Mouse (Mus musculus): ENCODE measurements around the gene Ptpro. TPM values are rescaled to one million over a fixed set of nuclear protein-coding genes. Genes with fewer than 3 reads are reported as not detected.
A peak's percentile ranks its signal among the peaks of the same experiment; 100 is the strongest.
"Not testable (repeated sequence)": the region's sequence is repeated elsewhere in the genome, so short reads cannot be mapped to it uniquely, and the experiment has no call there.

Ptpro gene
- polyA plus RNA-seq, 1 experiment from 2014 or later: 4.6 TPM

DNA sequence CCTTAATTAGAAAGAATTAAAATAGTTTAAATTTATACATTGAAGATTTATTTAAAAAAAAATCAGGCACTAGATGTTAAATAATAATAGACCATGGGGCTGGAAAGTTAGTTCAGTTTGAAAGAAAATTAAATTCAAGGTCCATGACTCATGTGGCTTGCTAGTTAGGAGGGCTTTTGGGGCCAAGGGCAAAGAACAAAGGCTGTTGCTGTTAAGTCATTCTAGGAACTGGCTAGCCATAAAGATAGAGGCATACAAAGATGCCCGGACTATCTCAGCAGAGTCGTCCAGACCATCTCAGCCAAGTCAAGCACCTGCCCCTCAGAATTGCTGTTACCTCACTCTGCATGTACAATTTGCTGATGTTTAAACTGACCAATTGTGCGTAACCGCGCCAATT is 223.6 kb downstream of the Ptpro start:
- not testable (repeated sequence) for H3K9me3 ChIP-seq (ENCODE audit: control insufficient read depth, low read depth, low read length); H3K4me2 ChIP-seq (replicated peaks; ENCODE audit: low read depth, low read length); H3K36me3 ChIP-seq (ENCODE audit: control insufficient read depth, insufficient read depth, low read length); H3K4me3 ChIP-seq (ENCODE audit: low read depth, low read length); ATAC-seq (ENCODE audit: insufficient number of reproducible peaks, insufficient read depth, low FRiP score, low read depth); H3K9ac ChIP-seq (replicated peaks; ENCODE audit: low read depth, low read length); H3K4me1 ChIP-seq (ENCODE audit: control insufficient read depth, insufficient read depth, low read length); H3K27me3 ChIP-seq (ENCODE audit: control insufficient read depth, insufficient read depth, low read length); H3K27ac ChIP-seq (ENCODE audit: low read length)
- 92% methylated on average over 5 of the region's 5 CpGs for WGBS

DNA sequence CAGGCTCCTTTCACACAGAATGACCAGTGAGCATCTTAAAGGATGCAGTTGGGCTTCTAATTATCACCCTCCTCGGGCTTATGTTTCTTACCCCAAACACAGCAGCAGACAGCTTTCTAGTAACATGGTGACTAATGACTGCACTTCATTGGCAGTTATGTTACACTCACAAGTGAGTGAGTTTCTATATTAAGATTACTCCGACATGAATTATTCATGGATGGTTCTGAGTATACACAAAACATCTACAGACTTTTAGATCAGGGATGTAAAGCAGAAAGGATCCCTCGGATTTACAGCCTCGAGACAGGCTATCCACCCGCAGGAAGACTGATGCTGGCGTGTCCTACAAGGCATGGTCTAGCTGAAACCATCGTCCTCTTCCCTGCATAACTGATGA is 230.8 kb downstream of the Ptpro start:
- no peak for ATAC-seq (ENCODE audit: insufficient number of reproducible peaks, insufficient read depth, low FRiP score, low read depth)
- Histone ChIP-seq H3K36me3 (ENCODE audit: control insufficient read depth, insufficient read depth, low read length) (no peaks in the 10 kb centered on the region), H3K27me3 (ENCODE audit: control insufficient read depth, insufficient read depth, low read length) (no peaks in the 10 kb centered on the region), H3K27ac (ENCODE audit: low read length) (no peak overlapping the region), H3K9ac (replicated peaks; ENCODE audit: low read depth, low read length) (no peak overlapping the region), H3K9me3 (ENCODE audit: control insufficient read depth, low read depth, low read length) (no peaks in the 10 kb centered on the region), H3K4me2 (replicated peaks; ENCODE audit: low read depth, low read length) (no peak overlapping the region), H3K4me3 (ENCODE audit: low read depth, low read length) (no peak overlapping the region), H3K4me1 (ENCODE audit: control insufficient read depth, insufficient read depth, low read length) (no peaks in the 10 kb centered on the region)
- 86% methylated on average over 7 of the region's 7 CpGs for WGBS

DNA sequence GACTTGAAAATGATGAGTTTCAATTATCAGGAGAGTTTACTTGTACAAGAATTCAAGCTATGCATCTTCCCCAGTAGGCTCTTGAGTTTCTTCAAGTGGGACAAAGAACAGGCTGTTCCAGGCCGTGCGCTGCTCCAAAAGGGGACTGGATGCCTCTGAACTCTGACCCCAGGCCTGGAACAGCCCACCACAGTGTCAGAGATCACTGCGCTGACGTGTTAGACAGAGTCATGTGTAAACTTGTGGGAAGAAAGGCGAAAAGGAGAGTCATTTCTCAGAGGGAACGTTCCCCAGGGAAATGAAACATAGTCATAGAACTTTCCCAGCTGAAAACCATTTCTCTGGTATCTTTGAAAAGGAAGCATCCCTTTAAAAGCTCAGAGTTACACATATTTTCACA is 235.3 kb downstream of the Ptpro start:
- Histone ChIP-seq H3K4me1 (ENCODE audit: control insufficient read depth, insufficient read depth, low read length) (no peaks in the 10 kb centered on the region), H3K9me3 (ENCODE audit: control insufficient read depth, low read depth, low read length) (no peaks in the 10 kb centered on the region), H3K4me2 (replicated peaks; ENCODE audit: low read depth, low read length) (no peak overlapping the region), H3K4me3 (ENCODE audit: low read depth, low read length) (no peak overlapping the region), H3K9ac (replicated peaks; ENCODE audit: low read depth, low read length) (no peak overlapping the region), H3K27me3 (ENCODE audit: control insufficient read depth, insufficient read depth, low read length) (no peaks in the 10 kb centered on the region), H3K36me3 (ENCODE audit: control insufficient read depth, insufficient read depth, low read length) (no peaks in the 10 kb centered on the region), H3K27ac (ENCODE audit: low read length) (no peak overlapping the region)
- 37% methylated on average over 6 of the region's 6 CpGs for WGBS
- ATAC-seq (ENCODE audit: insufficient number of reproducible peaks, insufficient read depth, low FRiP score, low read depth): peak; percentile 56; the same call in 1 of the 2 replicates

DNA sequence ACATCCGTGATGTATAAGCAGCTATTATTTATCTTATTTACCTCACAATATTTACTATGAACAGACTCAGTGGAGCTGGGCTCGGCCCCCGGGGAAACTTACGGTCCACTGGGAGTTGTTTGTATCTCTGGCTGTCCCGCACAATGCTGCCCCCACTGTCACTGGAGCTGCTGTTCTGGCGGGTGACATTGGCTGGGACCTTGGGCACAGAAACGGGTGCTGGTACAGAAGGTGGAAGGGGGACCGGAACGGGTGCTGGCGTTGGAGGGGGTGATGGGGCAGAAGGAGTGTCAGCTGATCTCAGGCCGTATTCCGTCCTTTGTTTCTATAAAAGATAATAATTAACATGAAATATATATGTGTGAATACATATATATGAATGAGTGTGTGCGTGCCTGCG is 238.0 kb downstream of the Ptpro start:
- no peak overlapping the region for H3K27ac ChIP-seq (ENCODE audit: low read length)

DNA sequence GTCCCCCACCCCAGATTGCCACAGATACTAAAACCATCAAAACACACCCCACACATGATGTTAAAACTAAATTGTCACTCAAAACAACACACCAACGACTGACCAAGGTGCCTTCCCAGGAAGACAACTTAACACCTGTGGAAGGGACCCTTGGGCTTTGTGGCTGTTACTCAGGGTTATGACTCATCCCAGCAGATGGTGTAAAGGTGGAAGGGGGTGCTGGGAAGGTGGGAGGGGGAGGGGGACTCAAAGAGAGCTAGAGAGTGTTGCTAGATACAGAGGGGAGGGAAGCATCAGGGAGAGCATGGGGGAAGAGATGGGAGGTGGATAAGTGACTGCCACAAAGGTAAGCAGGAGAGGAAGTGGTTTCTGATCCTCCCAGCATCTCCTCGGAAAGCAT is 239.5 kb downstream of the Ptpro start:
- Histone ChIP-seq H3K9me3 (ENCODE audit: control insufficient read depth, low read depth, low read length) (no peaks in the 10 kb centered on the region), H3K4me2 (replicated peaks; ENCODE audit: low read depth, low read length) (no peak overlapping the region), H3K27me3 (ENCODE audit: control insufficient read depth, insufficient read depth, low read length) (no peaks in the 10 kb centered on the region), H3K4me3 (ENCODE audit: low read depth, low read length) (no peak overlapping the region), H3K4me1 (ENCODE audit: control insufficient read depth, insufficient read depth, low read length) (no peaks in the 10 kb centered on the region), H3K9ac (replicated peaks; ENCODE audit: low read depth, low read length) (no peak overlapping the region), H3K36me3 (ENCODE audit: control insufficient read depth, insufficient read depth, low read length) (no peaks in the 10 kb centered on the region), H3K27ac (ENCODE audit: low read length) (no peak overlapping the region)
- WGBS: 59% methylated on average over 2 of the region's 2 CpGs
- no peak for ATAC-seq (ENCODE audit: insufficient number of reproducible peaks, insufficient read depth, low FRiP score, low read depth)

More for the DNA sequence above, 238.0 kb downstream of the Ptpro start:
- H3K9me3 ChIP-seq (ENCODE audit: control insufficient read depth, low read depth, low read length): no peaks in the 10 kb centered on the region
- 93% methylated on average over 14 of the region's 14 CpGs for WGBS
- no peaks in the 10 kb centered on the region for H3K36me3 ChIP-seq (ENCODE audit: control insufficient read depth, insufficient read depth, low read length)
- no peak overlapping the region for H3K4me3 ChIP-seq (ENCODE audit: low read depth, low read length)
- no peak for ATAC-seq (ENCODE audit: insufficient number of reproducible peaks, insufficient read depth, low FRiP score, low read depth)
- H3K9ac ChIP-seq (replicated peaks; ENCODE audit: low read depth, low read length): no peak overlapping the region
- H3K4me2 ChIP-seq (replicated peaks; ENCODE audit: low read depth, low read length): no peak overlapping the region
- no peaks in the 10 kb centered on the region for H3K4me1 ChIP-seq (ENCODE audit: control insufficient read depth, insufficient read depth, low read length)
- H3K27me3 ChIP-seq (ENCODE audit: control insufficient read depth, insufficient read depth, low read length): no peaks in the 10 kb centered on the region

DNA sequence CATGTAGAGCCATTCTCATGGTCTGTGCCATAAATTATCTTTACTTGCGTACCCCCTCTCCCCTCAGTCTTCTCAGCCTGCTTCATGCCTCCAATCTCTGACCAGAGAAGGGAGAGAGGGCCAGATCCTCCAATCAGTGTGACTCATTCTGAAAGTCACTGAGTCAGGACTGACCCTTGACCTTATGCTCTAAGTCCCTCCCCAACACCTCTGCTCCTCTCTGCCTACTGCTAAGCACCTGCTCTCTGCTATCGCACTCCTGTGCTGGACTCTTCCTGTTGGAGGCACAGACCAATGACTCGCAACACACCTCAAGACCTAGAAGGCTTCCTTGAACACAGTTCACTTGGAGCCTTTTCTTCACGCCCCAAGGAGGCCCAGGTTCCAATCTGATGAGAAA is 240.5 kb downstream of the Ptpro start:
- no peak overlapping the region for H3K9ac ChIP-seq (replicated peaks; ENCODE audit: low read depth, low read length)
- H3K36me3 ChIP-seq (ENCODE audit: control insufficient read depth, insufficient read depth, low read length): no peaks in the 10 kb centered on the region
- H3K27ac ChIP-seq (ENCODE audit: low read length): no peak overlapping the region
- H3K27me3 ChIP-seq (ENCODE audit: control insufficient read depth, insufficient read depth, low read length): no peaks in the 10 kb centered on the region
- H3K4me3 ChIP-seq (ENCODE audit: low read depth, low read length): no peak overlapping the region
- no peaks in the 10 kb centered on the region for H3K9me3 ChIP-seq (ENCODE audit: control insufficient read depth, low read depth, low read length)
- 93% methylated on average over 4 of the region's 4 CpGs for WGBS
- H3K4me1 ChIP-seq (ENCODE audit: control insufficient read depth, insufficient read depth, low read length): no peaks in the 10 kb centered on the region
- ATAC-seq (ENCODE audit: insufficient number of reproducible peaks, insufficient read depth, low FRiP score, low read depth): no peak
- H3K4me2 ChIP-seq (replicated peaks; ENCODE audit: low read depth, low read length): no peak overlapping the region

DNA sequence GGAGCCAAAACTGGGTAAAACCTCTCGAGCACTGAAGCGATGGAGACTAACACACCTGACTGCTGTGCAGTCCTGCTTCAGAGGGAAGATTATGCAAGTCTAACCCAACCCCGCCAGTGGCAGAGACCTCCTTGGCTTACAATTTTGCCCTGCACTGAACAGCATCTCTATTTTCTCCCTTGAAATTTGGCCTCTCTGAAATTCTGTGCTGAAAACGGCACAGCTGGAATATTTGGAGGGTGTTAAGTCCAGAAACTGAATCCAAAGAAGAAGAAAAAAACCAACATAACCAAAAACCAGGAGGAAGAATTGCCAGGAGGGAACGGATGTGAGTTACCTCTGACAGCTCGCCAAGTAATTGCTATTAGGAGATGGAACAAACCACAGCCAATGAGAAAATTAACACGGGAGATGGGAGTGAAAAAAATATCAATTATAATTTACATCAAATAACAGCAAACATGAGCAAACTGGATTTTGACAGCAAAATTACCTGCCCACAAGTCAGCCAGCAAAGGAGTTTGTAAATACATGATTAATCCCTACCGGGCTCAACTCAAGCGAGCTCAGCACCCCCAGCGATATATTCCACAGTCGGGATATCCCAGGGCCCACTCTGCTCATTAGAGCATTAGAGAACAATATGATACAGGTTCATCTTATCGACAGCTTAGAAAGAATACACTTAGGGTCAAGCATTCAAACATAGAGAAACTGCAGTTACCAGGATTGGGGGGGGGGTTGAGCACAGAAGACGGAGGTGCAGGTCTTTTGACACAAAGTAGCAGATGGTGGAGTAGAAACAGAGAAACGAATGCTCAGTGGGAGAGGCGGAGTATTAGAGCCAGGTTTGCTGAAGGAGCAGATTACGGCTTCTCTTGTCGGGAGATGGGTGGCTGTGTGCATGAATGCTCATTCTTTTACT is 241.4 kb downstream of the Ptpro start:
- Histone ChIP-seq H3K9ac (replicated peaks; ENCODE audit: low read depth, low read length) (no peak overlapping the region), H3K27me3 (ENCODE audit: control insufficient read depth, insufficient read depth, low read length) (no peaks in the 10 kb centered on the region), H3K4me2 (replicated peaks; ENCODE audit: low read depth, low read length) (no peak overlapping the region), H3K9me3 (ENCODE audit: control insufficient read depth, low read depth, low read length) (no peaks in the 10 kb centered on the region), H3K4me3 (ENCODE audit: low read depth, low read length) (no peak overlapping the region), H3K27ac (ENCODE audit: low read length) (no peak overlapping the region), H3K4me1 (ENCODE audit: control insufficient read depth, insufficient read depth, low read length) (no peaks in the 10 kb centered on the region), H3K36me3 (ENCODE audit: control insufficient read depth, insufficient read depth, low read length) (no peaks in the 10 kb centered on the region)
- WGBS: 84% methylated on average over 17 of the region's 17 CpGs
- no peak for ATAC-seq (ENCODE audit: insufficient number of reproducible peaks, insufficient read depth, low FRiP score, low read depth)

DNA sequence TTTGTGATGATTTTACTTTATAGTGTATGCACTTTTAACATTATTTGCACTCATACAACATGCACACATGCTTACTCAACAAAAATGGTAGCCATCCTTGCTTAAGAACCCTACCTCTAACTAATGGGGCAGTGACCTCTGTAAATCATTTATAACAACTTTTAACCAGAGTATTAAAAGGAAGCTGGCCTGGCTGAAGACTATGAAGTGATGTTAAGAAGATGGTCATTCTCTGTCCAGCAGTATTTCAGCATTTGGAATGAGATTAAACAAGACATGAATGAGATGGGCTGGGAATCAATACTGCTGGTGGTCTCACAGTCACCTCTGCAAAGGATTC is 242.0 kb downstream of the Ptpro start:
- Histone ChIP-seq H3K27ac (ENCODE audit: low read length) (no peak overlapping the region), H3K4me1 (ENCODE audit: control insufficient read depth, insufficient read depth, low read length) (no peaks in the 10 kb centered on the region), H3K9me3 (ENCODE audit: control insufficient read depth, low read depth, low read length) (no peaks in the 10 kb centered on the region), H3K4me2 (replicated peaks; ENCODE audit: low read depth, low read length) (no peak overlapping the region), H3K36me3 (ENCODE audit: control insufficient read depth, insufficient read depth, low read length) (no peaks in the 10 kb centered on the region), H3K4me3 (ENCODE audit: low read depth, low read length) (no peak overlapping the region), H3K27me3 (ENCODE audit: control insufficient read depth, insufficient read depth, low read length) (no peaks in the 10 kb centered on the region), H3K9ac (replicated peaks; ENCODE audit: low read depth, low read length) (no peak overlapping the region)
- ATAC-seq (ENCODE audit: insufficient number of reproducible peaks, insufficient read depth, low FRiP score, low read depth): no peak

DNA sequence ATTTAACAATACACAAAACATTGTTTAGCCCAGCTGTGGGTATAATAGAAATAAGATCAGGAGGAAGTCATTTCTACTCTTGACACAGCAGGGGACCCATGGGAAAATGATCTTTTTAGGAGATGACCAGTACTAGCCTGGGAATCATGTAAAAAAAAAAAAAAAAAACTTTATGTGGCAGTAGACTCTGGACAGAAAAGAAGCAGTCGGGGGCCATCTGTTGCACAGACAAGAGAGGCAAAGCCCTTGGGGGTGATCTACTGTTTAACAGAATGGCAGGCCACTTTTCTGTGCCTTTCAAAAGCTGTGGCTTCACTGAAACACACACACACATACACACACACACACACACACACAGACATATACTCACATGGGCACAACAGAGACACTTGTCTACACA is 242.7 kb downstream of the Ptpro start:
- Histone ChIP-seq H3K36me3 (ENCODE audit: control insufficient read depth, insufficient read depth, low read length) (no peaks in the 10 kb centered on the region), H3K9ac (replicated peaks; ENCODE audit: low read depth, low read length) (no peak overlapping the region), H3K4me2 (replicated peaks; ENCODE audit: low read depth, low read length) (no peak overlapping the region), H3K4me1 (ENCODE audit: control insufficient read depth, insufficient read depth, low read length) (no peaks in the 10 kb centered on the region), H3K9me3 (ENCODE audit: control insufficient read depth, low read depth, low read length) (no peaks in the 10 kb centered on the region), H3K27ac (ENCODE audit: low read length) (no peak overlapping the region), H3K27me3 (ENCODE audit: control insufficient read depth, insufficient read depth, low read length) (no peaks in the 10 kb centered on the region), H3K4me3 (ENCODE audit: low read depth, low read length) (no peak overlapping the region)
- WGBS: 65% methylated on average over 1 of the region's 1 CpGs
- ATAC-seq (ENCODE audit: insufficient number of reproducible peaks, insufficient read depth, low FRiP score, low read depth): no peak
